Mouse (Mus musculus): ENCODE data around the gene Klc4.

Gene Klc4

DNA sequence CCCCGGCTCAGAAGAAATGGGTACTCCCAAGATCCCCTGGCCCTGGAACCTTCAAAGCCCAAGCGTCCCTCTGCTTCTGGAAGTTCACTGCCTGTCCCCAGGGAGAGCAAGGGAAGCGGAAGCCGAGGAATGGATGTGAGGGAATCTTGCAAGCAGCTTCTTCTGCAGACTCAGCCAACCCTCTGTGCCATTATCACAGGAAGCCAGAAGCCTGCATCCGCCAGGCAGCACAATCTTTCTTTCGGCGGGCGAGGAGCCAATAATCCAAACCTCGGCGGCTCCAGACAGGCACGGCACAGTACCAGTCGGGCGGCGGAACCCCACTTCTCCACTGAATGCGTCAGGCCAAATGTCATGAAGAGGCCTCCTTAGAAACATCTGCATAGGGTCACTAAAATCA lies 24.5 kb downstream of the Klc4 start:
- peak; percentile 84 for DNase-seq (ENCODE audit: low spot score in 2 of 2)

DNA sequence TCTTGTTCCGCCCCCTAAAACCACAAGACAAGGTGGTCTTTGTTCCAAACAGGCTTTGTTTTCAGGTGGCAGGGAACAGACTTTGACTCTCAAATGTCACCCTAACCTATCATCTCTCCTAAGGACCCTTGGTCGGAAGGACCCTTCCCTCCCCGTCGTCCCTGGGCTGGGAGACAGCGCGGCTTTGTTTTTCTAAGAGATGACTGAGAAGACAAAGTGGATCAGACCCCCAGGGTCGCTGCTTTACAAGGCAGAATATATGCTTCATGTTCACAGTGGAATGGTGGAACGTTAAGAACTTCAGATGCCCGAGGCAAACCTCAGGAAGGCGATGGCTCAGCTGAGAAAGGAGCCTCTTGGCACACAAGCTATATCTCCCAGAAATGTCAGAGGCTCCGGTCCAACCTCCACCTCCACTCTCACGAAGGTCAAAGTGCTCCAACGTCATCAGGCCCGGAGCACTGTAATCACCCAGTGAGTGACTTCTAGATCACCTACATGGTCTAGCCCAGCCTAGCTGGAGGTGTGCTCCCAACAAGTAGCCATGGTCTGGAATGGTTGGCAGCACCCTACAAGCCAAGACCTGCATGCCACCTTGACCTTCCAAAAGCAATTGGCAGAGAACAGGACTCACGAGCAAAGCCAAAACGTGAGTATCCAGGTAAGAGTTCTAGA lies 26.0 kb downstream of the Klc4 start:
- DNase-seq (ENCODE audit: low spot score in 2 of 2) = no peak

DNA sequence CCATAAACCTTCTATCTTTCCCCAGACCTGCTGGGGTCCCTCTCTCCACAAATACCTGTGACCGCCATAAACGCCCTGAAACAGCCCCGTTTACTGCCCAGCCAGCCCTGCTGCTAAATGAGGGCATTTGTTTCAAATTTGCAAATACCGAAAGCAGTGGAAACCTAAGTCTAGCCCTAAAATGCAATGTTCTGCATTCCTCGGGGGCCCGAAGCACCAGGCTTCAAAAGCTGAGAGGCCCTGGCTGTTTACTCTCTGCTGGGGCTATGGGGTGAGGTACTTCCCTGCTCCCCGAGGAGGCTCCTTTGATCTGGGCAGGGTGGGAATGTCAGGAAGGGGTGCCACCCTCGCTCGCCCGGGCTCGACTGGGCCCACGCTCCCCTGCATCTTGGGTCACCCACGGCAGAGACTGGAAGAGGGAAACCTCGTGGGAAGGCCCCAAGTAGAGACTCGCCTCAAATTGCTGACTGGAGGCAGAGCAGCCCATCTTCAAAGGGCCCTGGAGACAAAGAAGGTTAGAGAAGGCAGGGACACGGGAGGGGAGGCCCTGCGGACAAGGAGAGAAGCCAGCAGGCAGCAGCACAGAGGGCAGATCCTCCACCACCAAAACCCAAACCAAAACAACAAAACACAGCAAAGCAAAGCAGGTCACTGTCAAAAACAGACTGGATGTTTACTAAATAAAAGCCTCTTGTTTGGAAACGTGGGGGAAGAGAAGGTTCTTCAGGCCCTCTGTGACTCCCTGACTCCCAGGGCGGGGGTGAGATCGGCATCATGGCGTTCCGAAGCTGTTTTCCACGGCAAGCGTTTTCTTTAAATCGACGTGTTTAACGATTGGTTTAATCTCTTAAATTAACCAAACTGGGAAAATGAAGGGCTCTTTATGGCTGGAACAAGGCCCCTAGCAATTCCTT lies 26.8 kb downstream of the Klc4 start:
- no peak for DNase-seq (ENCODE audit: low spot score in 2 of 2)

DNA sequence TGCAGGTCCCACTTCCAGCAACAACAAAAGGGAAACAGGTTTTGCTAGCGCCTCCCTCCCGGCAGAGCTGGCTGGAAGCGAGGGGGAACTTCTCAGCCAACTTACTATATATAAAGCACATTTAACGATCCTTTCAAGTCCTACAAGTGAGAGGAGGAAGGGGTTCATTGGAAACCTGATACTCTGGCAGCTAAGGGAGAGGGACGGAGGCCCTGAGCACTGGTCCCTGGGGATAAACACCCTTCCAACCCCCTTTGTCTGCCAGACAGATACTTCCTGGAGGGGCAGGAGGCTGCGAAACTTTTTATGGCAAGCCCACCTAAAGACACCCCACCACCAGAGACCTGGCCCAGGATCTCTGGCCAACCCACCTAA lies 27.4 kb downstream of the Klc4 start:
- DNase-seq (ENCODE audit: low spot score in 2 of 2) = no peak

DNA sequence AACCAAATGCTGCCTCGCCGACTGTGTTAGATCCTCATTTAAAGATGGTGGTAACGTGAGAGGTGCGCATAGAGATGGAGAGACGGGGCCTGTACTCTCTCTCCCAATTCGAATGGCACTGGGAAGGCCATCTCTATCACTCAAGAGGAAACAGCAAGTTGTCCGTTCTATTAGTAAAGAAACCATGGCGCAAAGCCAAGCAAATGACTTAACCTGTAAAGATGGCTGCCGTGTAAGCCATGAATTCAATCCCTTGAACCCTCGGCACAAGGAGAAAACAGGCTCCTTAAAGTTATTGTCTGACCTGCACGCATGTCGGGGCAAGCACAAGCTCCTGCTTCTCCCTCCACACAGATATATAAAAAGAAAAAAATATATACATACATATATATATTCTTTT lies 28.0 kb downstream of the Klc4 start:
- DNase-seq (ENCODE audit: low spot score in 2 of 2) = no peak

DNA sequence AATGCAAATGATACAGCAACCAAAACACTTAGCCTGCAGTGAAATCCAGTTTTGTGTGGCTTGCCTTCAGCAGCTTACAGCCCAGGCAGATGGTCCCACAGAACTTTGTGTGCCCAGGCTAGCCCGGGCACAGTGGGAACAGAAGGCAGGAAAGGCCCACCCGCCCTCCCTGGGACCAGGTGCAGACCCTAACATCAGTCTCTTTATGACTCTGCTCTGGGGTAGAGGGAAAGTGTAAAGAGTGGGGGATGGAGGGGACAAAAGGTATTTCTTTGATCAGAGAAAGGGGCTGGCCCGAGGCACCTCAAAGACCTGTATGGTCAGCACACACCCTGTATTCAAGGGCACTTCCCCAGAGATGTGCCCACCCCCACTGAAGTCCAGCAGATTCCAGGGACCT lies 32.6 kb downstream of the Klc4 start:
- DNase-seq (ENCODE audit: low spot score in 2 of 2) = no peak

DNA sequence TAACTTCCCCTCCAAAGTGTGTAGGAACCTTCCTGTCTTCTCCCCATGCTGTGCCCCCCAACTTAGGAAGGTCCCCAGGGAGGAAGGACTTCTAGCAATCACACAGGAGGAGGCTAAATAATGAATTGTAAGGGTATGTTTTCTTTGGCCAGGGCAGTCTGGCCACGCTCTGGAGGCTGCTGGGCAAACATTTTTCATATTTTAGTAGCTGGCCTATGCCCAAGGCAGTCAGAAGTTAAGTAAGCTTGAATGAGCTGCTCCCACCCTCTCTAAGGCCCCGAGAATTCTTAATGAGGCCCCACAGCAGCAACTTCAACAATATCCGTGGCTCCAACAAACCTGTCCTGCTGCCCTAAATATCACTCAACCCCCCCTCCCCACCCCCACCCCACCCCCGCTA lies 33.0 kb downstream of the Klc4 start:
- no peak for DNase-seq (ENCODE audit: low spot score in 2 of 2)

DNA sequence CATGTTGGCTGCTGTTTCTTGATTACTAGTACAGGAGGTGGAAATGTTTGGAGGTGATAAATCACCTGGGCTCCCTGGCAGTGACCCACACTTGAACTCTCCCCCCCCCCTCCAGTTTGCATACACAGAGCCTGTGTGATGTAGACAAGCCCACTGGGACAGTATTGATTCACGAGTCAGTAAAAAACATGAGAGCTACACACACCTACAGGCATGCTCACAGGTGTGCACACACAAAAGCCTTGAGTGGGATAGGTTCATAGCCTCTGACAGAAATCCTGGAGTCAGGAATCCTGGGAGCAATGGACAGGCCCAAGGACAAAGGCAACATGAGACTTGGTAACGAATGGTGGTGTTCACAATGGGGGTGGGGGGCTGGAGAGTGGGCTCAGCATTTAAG lies 33.6 kb downstream of the Klc4 start:
- no peak for DNase-seq (ENCODE audit: low spot score in 2 of 2)

DNA sequence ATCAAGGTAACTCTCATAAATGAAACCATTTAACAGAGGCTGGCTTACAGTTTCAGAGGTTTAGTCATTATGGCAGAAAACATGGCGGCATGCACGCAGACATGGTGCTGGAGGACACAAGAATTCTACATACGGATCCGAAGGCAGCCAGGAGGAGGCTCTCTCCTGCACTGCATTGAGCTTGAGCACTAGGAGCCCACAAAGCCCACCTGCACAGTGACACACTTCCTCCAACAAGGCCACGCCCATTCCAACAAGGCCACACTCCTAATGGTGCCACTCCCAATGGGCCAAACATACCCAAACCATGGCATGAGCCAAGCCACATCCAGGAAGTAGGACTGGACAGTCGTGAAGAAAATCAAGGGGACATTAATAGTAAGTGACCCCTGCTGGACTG lies 34.5 kb downstream of the Klc4 start:
- DNase-seq (ENCODE audit: low spot score in 2 of 2) = no peak

DNA sequence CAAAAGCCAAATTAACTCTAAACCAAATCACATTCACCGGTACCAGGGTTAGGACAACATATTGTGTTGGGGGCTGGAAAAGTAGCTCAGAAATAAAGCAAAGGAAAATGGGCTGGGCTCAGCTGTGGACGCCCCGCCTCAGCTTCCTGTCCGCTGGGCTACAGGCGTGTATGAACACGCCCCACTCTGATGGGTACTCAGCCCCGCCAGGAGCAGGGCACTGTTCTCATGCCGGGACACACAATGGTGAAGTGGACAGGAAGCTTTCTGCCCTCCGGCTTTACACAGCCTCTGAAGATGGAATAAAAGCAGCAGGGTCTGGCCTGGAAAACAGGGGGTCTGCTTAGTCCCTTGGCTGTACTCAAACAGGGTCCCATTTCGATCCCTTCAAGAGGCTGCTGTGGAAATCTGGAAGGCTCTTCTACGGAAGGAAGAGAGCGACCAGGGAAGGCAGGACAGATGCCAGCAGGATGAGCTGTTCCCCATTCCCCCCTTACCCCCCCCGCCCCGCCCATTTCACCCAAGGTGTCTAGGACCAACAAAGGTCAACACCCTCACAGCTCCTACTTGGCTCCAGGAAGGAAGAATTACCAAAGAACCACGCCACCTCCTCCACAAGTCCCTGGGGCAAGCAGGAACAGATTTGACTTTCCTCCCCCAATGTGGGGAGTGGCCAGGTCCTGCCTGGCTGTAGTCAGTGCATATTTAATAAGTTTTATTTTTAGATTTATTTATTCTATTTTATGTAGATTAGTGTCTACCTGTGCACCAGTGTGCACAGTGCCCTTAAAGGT lies 35.9 kb downstream of the Klc4 start:
- no peak for DNase-seq (ENCODE audit: low spot score in 2 of 2)

DNA sequence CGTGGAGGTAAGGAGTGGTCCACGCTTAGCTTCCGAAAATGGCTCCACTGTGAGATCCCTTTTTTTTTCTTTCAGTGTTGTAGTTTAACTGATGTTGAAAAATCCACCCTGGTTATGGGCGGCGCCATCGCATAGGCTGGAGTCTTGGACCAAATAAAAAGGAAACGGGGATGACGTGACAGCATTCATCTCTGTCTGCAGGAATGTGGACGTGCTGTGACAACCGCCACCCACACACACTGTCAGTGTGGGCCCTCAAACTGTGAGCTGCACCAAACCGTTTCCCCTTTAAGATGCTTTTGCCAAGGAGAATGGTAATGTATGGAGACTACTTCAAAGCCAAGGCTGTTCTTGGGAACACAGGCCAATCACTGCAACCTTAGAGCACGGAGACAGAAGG lies 39.8 kb downstream of the Klc4 start:
- peak in 1 of 2 experiments; percentile 57 for DNase-seq (ENCODE audit: low spot score in 2 of 2)

DNA sequence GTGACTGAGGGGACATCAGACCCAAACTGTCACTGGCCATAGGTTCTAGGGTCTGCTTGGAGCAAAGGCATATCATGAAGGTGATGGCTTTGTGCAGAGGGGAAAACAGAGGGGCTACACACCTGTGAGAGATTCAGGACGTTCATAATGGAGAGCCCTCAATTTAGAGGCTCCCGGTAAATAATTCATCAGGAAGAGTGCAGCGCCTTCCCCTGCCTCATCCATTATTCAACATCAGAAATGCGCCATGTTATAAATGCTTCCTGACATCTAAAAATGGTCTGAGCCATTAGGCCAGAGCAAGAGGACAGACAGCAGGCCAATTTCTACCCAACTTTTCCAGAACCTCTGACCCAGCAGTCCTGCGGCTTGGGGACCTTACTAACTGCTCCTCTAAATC lies 40.7 kb downstream of the Klc4 start:
- no peak for DNase-seq (ENCODE audit: low spot score in 2 of 2)

DNA sequence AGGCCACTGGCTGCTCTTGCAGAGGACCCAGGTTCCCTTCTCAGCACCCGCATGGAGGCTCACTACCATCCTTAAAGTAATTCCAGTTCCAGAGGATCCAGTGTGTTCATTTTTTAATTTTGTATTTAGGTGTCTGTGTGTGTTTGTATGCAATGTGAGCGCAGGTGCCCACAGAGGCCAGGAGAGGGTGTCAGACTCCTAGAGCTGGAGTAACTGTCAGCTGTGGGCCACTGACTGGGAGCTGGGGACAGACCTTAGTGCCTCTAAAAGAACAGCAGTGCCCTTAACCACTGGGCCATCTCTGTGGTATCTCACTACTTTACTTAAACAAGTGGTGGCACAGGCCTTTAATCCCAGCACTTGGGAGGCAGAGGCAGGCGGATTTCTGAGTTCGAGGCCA lies 42.6 kb downstream of the Klc4 start:
- no peak for DNase-seq (ENCODE audit: low spot score in 2 of 2)

DNA sequence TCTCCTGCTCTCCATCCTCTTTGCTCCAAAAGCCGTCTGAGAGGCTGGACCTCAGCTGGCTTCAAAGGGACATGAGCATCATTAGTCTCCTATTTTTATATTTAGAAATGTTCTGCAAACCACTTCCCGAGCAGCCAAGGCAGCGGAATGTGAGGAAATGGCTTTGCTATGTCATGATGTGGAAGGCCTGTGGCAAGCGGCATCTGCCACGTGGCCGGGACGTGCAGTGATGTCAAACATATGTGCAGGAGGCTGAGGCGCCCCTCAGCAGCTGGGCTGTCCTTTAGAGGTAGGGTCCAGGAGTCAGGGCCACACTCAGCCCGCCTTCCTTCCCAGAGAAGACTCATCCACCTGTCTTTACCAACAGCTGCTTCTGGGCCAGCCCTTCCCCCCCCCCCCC lies 43.6 kb downstream of the Klc4 start:
- no peak for DNase-seq (ENCODE audit: low spot score in 2 of 2)

DNA sequence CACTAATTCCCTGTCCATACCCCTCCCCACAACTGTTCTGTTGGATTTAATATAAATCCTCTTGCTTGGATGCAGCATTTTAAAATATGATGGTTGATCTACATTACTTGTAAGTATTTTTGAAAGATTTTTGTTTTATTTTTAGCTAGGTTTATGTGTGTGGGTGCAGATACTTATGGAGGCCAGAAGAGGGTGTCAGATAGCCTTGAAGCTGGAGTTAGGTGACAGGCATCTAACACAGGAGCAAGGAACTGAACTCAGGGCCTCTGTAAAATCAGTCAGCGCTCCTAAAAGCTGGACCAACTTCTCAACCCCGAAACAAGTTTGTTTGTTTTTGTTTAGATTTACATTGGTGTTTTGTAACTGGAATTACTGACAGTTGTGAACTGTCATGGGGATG lies 45.3 kb downstream of the Klc4 start:
- no peak for DNase-seq (ENCODE audit: low spot score in 2 of 2)

DNA sequence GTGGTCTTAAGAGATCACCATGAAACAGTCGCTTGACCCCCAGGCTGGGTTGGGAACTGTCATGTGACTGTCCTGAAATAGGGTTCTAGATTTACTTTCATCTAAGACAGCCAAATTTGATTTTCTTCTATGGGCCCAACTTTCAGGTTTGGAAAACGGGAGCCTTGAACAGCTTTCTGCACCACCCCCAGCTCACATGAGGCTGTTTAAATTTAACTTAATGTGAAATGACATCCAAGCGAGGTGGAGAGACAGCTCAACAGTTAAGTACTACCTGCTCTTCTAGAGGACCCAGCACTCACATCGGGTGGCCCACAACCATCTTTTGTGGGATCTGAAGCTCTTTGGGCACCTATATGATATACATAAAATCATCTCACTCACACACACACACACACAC lies 46.9 kb downstream of the Klc4 start:
- DNase-seq (ENCODE audit: low spot score in 2 of 2) = no peak

DNA sequence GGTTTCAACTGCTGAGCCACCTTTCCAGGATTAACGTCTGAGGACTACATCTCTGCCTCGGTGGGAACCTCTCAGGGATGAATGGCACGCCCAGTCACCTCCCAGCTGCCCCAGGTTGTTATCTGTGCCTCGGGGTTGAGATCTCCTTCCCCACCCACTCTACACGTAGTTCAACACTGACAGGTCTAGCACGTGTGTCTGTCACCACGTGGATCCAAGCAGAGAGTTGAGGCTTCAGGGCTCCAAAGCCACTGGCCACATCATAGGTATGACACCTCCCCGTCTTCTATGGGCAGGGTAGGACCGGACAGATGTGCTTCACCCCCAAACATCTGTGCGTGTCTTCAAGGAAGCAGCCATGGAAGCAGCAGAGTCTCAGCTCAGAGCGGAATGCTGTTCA lies 47.9 kb downstream of the Klc4 start:
- DNase-seq (ENCODE audit: low spot score in 2 of 2) = no peak

DNA sequence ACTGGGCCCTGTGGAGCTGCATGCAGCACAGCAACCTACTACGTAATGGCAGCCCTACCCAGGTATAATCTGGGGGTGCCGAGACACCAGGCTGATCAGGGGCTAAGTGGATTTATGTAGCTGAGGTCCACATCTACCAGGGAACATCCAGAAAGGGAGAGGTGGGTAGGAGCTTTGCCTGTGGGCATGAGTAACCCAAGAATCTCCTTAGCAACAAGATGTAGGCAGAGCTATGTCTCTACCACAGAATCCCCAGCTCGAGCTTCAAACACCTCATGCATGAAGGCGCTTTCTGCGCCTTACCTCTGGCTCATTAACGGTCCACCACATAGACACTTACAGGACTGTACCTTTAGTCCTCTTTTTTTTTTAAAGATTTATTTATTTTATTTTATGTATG lies 50.5 kb downstream of the Klc4 start:
- DNase-seq (ENCODE audit: low spot score in 2 of 2) = no peak

DNA sequence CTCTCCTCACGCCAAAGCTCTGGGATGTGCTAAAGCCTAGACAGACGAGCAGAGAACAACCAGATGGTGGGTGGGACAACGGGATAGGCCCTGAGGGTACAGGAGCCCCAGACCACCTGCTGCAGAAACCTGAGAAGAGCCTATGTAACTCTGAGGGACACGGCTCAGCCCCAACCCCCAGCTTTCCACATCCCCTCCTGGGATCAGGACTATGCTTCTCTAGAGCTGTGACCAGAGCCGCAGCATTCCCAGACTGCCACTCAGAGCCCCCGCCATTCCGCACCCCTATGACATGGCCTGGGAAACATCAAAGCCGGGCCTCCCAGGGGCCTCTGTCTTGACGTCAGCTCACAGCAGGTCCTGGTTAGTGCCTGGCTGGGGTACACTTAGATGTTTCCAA lies 51.2 kb downstream of the Klc4 start:
- DNase-seq (ENCODE audit: low spot score in 2 of 2) = no peak

DNA sequence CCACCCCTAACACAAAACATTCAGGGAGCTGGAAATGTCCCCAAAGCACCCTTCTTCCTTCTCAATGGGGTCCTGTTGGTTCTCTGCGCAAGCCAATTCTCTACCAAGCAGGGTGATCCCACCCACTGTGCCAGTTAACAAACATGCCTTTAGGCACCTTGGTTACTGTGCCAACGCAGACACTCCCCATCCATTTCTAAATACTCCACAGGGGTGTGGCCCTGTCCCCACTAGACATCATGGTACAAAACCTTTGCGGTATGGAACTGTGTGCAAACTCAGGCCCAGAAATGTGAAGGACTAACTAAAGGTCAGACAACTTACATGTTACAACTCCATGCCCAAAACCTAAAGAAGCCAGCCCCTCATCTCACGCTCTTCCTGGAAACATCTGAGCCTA lies 52.7 kb downstream of the Klc4 start:
- DNase-seq (ENCODE audit: low spot score in 2 of 2) = no peak

DNA sequence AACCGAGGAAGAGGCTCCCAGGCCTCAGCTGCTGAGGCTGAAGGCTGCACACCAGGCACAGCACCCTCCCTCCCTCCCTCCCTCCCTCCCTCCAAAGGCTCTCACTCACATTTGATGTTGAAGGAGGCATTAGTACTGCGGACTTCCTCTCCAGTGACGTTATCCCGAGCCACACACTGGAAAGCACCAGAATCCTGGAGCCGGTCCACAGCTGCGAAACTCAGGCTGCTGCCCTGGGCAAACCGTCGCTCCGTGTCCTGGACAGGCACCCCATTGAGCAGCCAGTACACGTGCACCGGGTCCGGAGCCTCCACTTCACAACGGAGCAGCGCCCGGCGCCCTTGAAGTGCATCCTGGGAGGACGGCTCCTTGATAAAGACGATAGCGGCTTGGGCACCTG lies 54.4 kb downstream of the Klc4 start:
- DNase-seq (ENCODE audit: low spot score in 2 of 2) = peak; percentile 50 to 59

DNA sequence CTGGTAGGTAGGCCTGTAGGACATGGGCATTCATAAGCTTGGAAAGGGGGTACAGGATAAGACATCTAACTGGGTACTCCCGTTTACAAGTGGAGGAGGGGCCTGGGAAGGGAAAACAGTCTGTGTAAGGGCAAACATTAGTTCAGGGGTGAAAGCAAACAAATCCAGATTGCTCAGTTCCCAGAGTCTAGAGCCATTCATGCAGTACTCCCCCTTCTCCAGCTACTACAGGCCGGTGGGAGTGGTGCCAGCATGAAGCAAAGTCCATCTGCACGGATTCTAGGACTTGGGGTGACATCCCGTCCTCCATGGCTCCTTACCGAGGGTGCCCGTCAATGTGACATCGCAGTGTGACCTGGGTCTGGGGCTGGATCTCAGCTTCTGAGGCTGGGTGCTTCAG lies 55.4 kb downstream of the Klc4 start:
- DNase-seq (ENCODE audit: low spot score in 2 of 2) = no peak
